Mouse (Mus musculus): ENCODE measurements around the gene Pakap. TPM values are rescaled to one million over a fixed set of nuclear protein-coding genes. Genes with fewer than 3 reads are reported as not detected.

The Pakap gene
- polyA plus RNA-seq, 2 experiments = 0.51 TPM; not detected in 1

GRCm38 (mm10) chr4:57908860-57909259, 340.9 kb downstream of the Pakap start:
- Histone ChIP-seq H3K4me2 (ENCODE audit: low read depth) (no peak overlapping the region), H3K36me3 (replicated peaks; ENCODE audit: control insufficient read depth, insufficient read depth, low read depth) (no peaks in the 10 kb centered on the region), H3K4me3 (ENCODE audit: insufficient read depth in 1 of 2, low read depth in 2 of 2, low read length in 2 of 2) (no peak overlapping the region), H3K27ac (no peak overlapping the region), H3K4me1 (replicated peaks; ENCODE audit: control insufficient read depth in 2 of 2, insufficient read depth in 2 of 2, low read length in 1 of 2) (no peaks in the 10 kb centered on the region), H3K9me3 (ENCODE audit: control insufficient read depth, low read length) (no peaks in the 10 kb centered on the region), H3K9ac (replicated peaks) (no peak overlapping the region), H3K27me3 (ENCODE audit: control insufficient read depth, insufficient read depth, low read length) (no peaks in the 10 kb centered on the region)
- TF ChIP-seq CTCF (IDR thresholded peaks at IDR 0.05; ENCODE audit: low read depth) (no peak), EP300 (IDR thresholded peaks at IDR 0.05; ENCODE audit: low read depth) (no peak)
- 20% methylated on average over 6 of the region's 6 CpGs for WGBS (ENCODE audit: insufficient replicate concordance)
- DNase-seq (ENCODE audit: low read depth in 3 of 3, low spot score in 3 of 3) (no peak), ATAC-seq (ENCODE audit: insufficient read depth) (no peak)

- H3K4me3 ChIP-seq (ENCODE audit: insufficient read depth in 1 of 2, low read depth in 2 of 2, low read length in 2 of 2) = no peak overlapping the region
- no peak overlapping the region for H3K4me2 ChIP-seq (ENCODE audit: low read depth)
- DNase-seq (ENCODE audit: low read depth in 3 of 3, low spot score in 3 of 3) = no peak
Measured at GRCm38 (mm10) chr4:57913021-57913420, 345.0 kb downstream of the Pakap start.

GRCm38 (mm10) chr4:57914193-57915190, 346.5 kb downstream of the Pakap start:
- DNase-seq (ENCODE audit: low read depth in 3 of 3, low spot score in 3 of 3) (no peak), ATAC-seq (ENCODE audit: insufficient read depth) (no peak)
- TF ChIP-seq CTCF (IDR thresholded peaks at IDR 0.05; ENCODE audit: low read depth) = peak; percentile 17; the same call in 1 of the 2 replicates
- no peak for TF ChIP-seq EP300 (IDR thresholded peaks at IDR 0.05; ENCODE audit: low read depth)
- Histone ChIP-seq H3K36me3 (replicated peaks; ENCODE audit: control insufficient read depth, insufficient read depth, low read depth) (no peaks in the 10 kb centered on the region), H3K9ac (replicated peaks) (no peak overlapping the region), H3K4me3 (ENCODE audit: insufficient read depth in 1 of 2, low read depth in 2 of 2, low read length in 2 of 2) (no peak overlapping the region), H3K9me3 (ENCODE audit: control insufficient read depth, low read length) (no peaks in the 10 kb centered on the region), H3K27me3 (ENCODE audit: control insufficient read depth, insufficient read depth, low read length) (no peaks in the 10 kb centered on the region), H3K27ac (no peak overlapping the region), H3K4me2 (ENCODE audit: low read depth) (no peak overlapping the region), H3K4me1 (replicated peaks; ENCODE audit: control insufficient read depth in 2 of 2, insufficient read depth in 2 of 2, low read length in 1 of 2) (peaks cover 0 to 2% of the 10 kb centered on the region in 2 experiments; a peak in 1 of 4 replicates)
- WGBS (ENCODE audit: insufficient replicate concordance) = 51% methylated on average over 10 of the region's 10 CpGs

More at GRCm38 (mm10) chr4:57913021-57913420, 345.0 kb downstream of the Pakap start:
- no peak for TF ChIP-seq CTCF (IDR thresholded peaks at IDR 0.05; ENCODE audit: low read depth)
- TF ChIP-seq EP300 (IDR thresholded peaks at IDR 0.05; ENCODE audit: low read depth) = no peak
- Histone ChIP-seq H3K9me3 (ENCODE audit: control insufficient read depth, low read length) (no peaks in the 10 kb centered on the region), H3K36me3 (replicated peaks; ENCODE audit: control insufficient read depth, insufficient read depth, low read depth) (no peaks in the 10 kb centered on the region), H3K4me1 (replicated peaks; ENCODE audit: control insufficient read depth in 2 of 2, insufficient read depth in 2 of 2, low read length in 1 of 2) (peaks cover 0 to 2% of the 10 kb centered on the region in 2 experiments; a peak in 1 of 4 replicates), H3K9ac (replicated peaks) (no peak overlapping the region), H3K27ac (no peak overlapping the region), H3K27me3 (ENCODE audit: control insufficient read depth, insufficient read depth, low read length) (no peaks in the 10 kb centered on the region)
- ATAC-seq (ENCODE audit: insufficient read depth) = no peak

GRCm38 (mm10) chr4:57915216-57915965, 347.4 kb downstream of the Pakap start:
- H3K4me1 ChIP-seq (replicated peaks; ENCODE audit: control insufficient read depth in 2 of 2, insufficient read depth in 2 of 2, low read length in 1 of 2) = peaks cover 0 to 2% of the 10 kb centered on the region in 2 experiments; a peak in 1 of 4 replicates
- no peaks in the 10 kb centered on the region for H3K27me3 ChIP-seq (ENCODE audit: control insufficient read depth, insufficient read depth, low read length)
- ATAC-seq (ENCODE audit: insufficient read depth) = no peak
- H3K36me3 ChIP-seq (replicated peaks; ENCODE audit: control insufficient read depth, insufficient read depth, low read depth) = no peaks in the 10 kb centered on the region
- DNase-seq (ENCODE audit: low read depth in 3 of 3, low spot score in 3 of 3) = no peak
- no peak overlapping the region for H3K9ac ChIP-seq (replicated peaks)
- H3K4me2 ChIP-seq (ENCODE audit: low read depth) = peak overlapping the region; percentile 45
- peak overlapping the region; percentile 23 to 30; a peak in 3 of 4 replicates for H3K4me3 ChIP-seq (ENCODE audit: insufficient read depth in 1 of 2, low read depth in 2 of 2, low read length in 2 of 2)
- no peak overlapping the region for H3K27ac ChIP-seq
- H3K9me3 ChIP-seq (ENCODE audit: control insufficient read depth, low read length) = no peaks in the 10 kb centered on the region
- TF ChIP-seq EP300 (IDR thresholded peaks at IDR 0.05; ENCODE audit: low read depth) (no peak), CTCF (IDR thresholded peaks at IDR 0.05; ENCODE audit: low read depth) (no peak)
- WGBS (ENCODE audit: insufficient replicate concordance) = 23% methylated on average over 17 of the region's 17 CpGs

Measured in liver, embryonic 14.5 days (tissue).